Mouse (Mus musculus) olfactory bulb, adult 2 months (tissue): Measurements from ENCODE around the gene Pde4a.

Experiments used
- CTCF ChIP-seq: fragments of 200-500 bp; IDR thresholded peaks from 2 replicates; pipeline ENCODE4 v1.5.1; 2012; ENCODE audit warnings: low read depth, mild to moderate bottlenecking, low read length, moderate library complexity; ENCODE audit not compliant: insufficient read depth
- POLR2A ChIP-seq: fragments of 200-500 bp; IDR thresholded peaks from 2 replicates; pipeline ENCODE4 v1.6.1; 2012; ENCODE audit warnings: mild to moderate bottlenecking, low read depth, low read length, moderate library complexity; ENCODE audit not compliant: insufficient read depth

- TF ChIP-seq CTCF (peak; percentile 28; the same call in 1 of the 2 replicates), POLR2A (no peak)
Observed at GRCm38 (mm10) chr9:21213617-21214190, 48.2 kb downstream of the Pde4a start.
